Mouse (Mus musculus) bone marrow, adult 2 months (tissue): ENCODE measurements around the gene Cacul1.

Experiments
- CTCF ChIP-seq: fragments of 200-500 bp; IDR thresholded peaks from 2 replicates; pipeline ENCODE4 v1.5.1; 2011; ENCODE audit warnings: low read length, control low read depth; ENCODE audit not compliant: control insufficient read depth, insufficient read depth
- POLR2A ChIP-seq: fragments of 200-500 bp; IDR thresholded peaks from 2 replicates; pipeline ENCODE4 v1.6.1; 2011; ENCODE audit warnings: low read depth, mild to moderate bottlenecking, control low read depth, low read length, borderline replicate concordance; ENCODE audit not compliant: control insufficient read depth

DNA sequence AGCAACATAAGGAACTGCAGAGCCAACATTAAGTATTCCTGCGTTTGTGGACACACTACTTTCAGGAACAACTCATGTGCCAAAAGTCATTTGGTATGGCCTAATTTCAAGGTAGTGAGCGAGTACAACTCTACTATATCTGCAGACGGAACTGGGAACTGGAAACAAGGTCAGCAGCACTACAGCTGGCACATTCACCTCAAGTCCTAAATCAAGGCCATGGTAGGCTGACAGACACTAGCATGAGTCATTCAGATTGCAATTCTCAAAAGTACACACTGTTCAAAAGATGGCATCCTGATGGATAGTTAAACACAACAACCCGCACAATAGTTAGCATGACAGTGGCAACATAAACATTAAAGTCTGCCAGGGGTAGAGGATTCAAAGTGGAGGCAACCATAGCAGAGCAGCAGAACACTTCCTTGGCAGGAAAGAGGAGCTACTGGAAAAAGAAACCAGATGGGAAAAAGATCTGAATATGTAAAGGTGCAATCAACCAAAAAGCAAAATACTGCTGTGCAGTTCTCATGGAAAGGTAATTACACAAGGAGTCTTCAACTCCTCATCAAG is 25.9 kb downstream of the Cacul1 start:
- no peak for TF ChIP-seq CTCF
- TF ChIP-seq POLR2A, result no peak
